Mouse (Mus musculus): ENCODE data around the gene Prr14. TPM values are rescaled to one million over a fixed set of nuclear protein-coding genes. Genes with fewer than 3 reads are reported as not detected.
"Not testable (repeated sequence)": the region's sequence is repeated elsewhere in the genome, so short reads cannot be mapped to it uniquely, and the experiment has no call there.

The Prr14 gene
- polyA plus RNA-seq, 1 experiment from 2014 or later, result 44.7 TPM

GRCm38 (mm10) chr7:127491846-127492245 is 32.4 kb downstream of the Prr14 start:
- peaks cover 51% of the 10 kb centered on the region for H3K36me3 ChIP-seq (ENCODE audit: control insufficient read depth, insufficient read depth, low read length)
- DNase-seq (ENCODE audit: low spot score) (no peak), ATAC-seq (no peak)
- 89% methylated on average over 3 of the region's 3 CpGs for WGBS
- H3K9me3 ChIP-seq (replicated peaks; ENCODE audit: control insufficient read depth, low read length), result no peaks in the 10 kb centered on the region
- H3K9ac ChIP-seq (ENCODE audit: low read length), result no peak overlapping the region
- H3K27me3 ChIP-seq (replicated peaks; ENCODE audit: control insufficient read depth, insufficient read depth, low read length), result no peaks in the 10 kb centered on the region
- no peak overlapping the region for H3K4me2 ChIP-seq (ENCODE audit: low read length)
- no peak overlapping the region for H3K4me3 ChIP-seq (ENCODE audit: low read depth, low read length)
- no peak overlapping the region for H3K27ac ChIP-seq (ENCODE audit: low read depth, low read length)
- H3K4me1 ChIP-seq (ENCODE audit: control insufficient read depth, insufficient read depth, low read length), result no peaks in the 10 kb centered on the region

- H3K4me1 ChIP-seq (ENCODE audit: control insufficient read depth, insufficient read depth, low read length), result no peaks in the 10 kb centered on the region
- peaks cover 27% of the 10 kb centered on the region for H3K36me3 ChIP-seq (ENCODE audit: control insufficient read depth, insufficient read depth, low read length)
- DNase-seq (ENCODE audit: low spot score) (no peak), ATAC-seq (no peak)
- H3K27ac ChIP-seq (ENCODE audit: low read depth, low read length), result no peak overlapping the region
- no peaks in the 10 kb centered on the region for H3K9me3 ChIP-seq (replicated peaks; ENCODE audit: control insufficient read depth, low read length)
- no peak overlapping the region for H3K9ac ChIP-seq (ENCODE audit: low read length)
- no peak overlapping the region for H3K4me2 ChIP-seq (ENCODE audit: low read length)
- no peaks in the 10 kb centered on the region for H3K27me3 ChIP-seq (replicated peaks; ENCODE audit: control insufficient read depth, insufficient read depth, low read length)
- no peak overlapping the region for H3K4me3 ChIP-seq (ENCODE audit: low read depth, low read length)
Measured at GRCm38 (mm10) chr7:127494648-127495047, 35.2 kb downstream of the Prr14 start.

GRCm38 (mm10) chr7:127497382-127497781 is 38.0 kb downstream of the Prr14 start:
- no peak for DNase-seq (ENCODE audit: low spot score)
- Histone ChIP-seq H3K4me3 (ENCODE audit: low read depth, low read length) (no peak overlapping the region), H3K27ac (ENCODE audit: low read depth, low read length) (no peak overlapping the region), H3K9ac (ENCODE audit: low read length) (no peak overlapping the region), H3K27me3 (replicated peaks; ENCODE audit: control insufficient read depth, insufficient read depth, low read length) (no peaks in the 10 kb centered on the region), H3K4me2 (ENCODE audit: low read length) (no peak overlapping the region), H3K9me3 (replicated peaks; ENCODE audit: control insufficient read depth, low read length) (no peaks in the 10 kb centered on the region), H3K36me3 (ENCODE audit: control insufficient read depth, insufficient read depth, low read length) (no peaks in the 10 kb centered on the region; the same call in 1 of the 2 replicates), H3K4me1 (ENCODE audit: control insufficient read depth, insufficient read depth, low read length) (no peaks in the 10 kb centered on the region)
- 86% methylated on average over 2 of the region's 2 CpGs for WGBS
- ATAC-seq, result no peak

GRCm38 (mm10) chr7:127498407-127498806 is 39.0 kb downstream of the Prr14 start:
- H3K27ac ChIP-seq (ENCODE audit: low read depth, low read length), result no peak overlapping the region
- H3K9ac ChIP-seq (ENCODE audit: low read length), result no peak overlapping the region
- ATAC-seq (peak; percentile 55; the same call in 1 of the 2 replicates), DNase-seq (ENCODE audit: low spot score) (peak; percentile 69)
- WGBS, result 48% methylated on average over 3 of the region's 3 CpGs
- no peaks in the 10 kb centered on the region for H3K9me3 ChIP-seq (replicated peaks; ENCODE audit: control insufficient read depth, low read length)
- no peaks in the 10 kb centered on the region for H3K4me1 ChIP-seq (ENCODE audit: control insufficient read depth, insufficient read depth, low read length)
- H3K27me3 ChIP-seq (replicated peaks; ENCODE audit: control insufficient read depth, insufficient read depth, low read length), result no peaks in the 10 kb centered on the region
- no peaks in the 10 kb centered on the region; the same call in 1 of the 2 replicates for H3K36me3 ChIP-seq (ENCODE audit: control insufficient read depth, insufficient read depth, low read length)
- no peak overlapping the region for H3K4me3 ChIP-seq (ENCODE audit: low read depth, low read length)
- H3K4me2 ChIP-seq (ENCODE audit: low read length), result no peak overlapping the region

- WGBS, result 97% methylated on average over 3 of the region's 3 CpGs
- Histone ChIP-seq H3K27ac (ENCODE audit: low read depth, low read length) (no peak overlapping the region), H3K9me3 (replicated peaks; ENCODE audit: control insufficient read depth, low read length) (no peaks in the 10 kb centered on the region), H3K4me3 (ENCODE audit: low read depth, low read length) (no peak overlapping the region), H3K9ac (ENCODE audit: low read length) (no peak overlapping the region), H3K4me2 (ENCODE audit: low read length) (no peak overlapping the region), H3K27me3 (replicated peaks; ENCODE audit: control insufficient read depth, insufficient read depth, low read length) (no peaks in the 10 kb centered on the region), H3K36me3 (ENCODE audit: control insufficient read depth, insufficient read depth, low read length) (no peaks in the 10 kb centered on the region), H3K4me1 (ENCODE audit: control insufficient read depth, insufficient read depth, low read length) (peaks cover 5% of the 10 kb centered on the region; the same call in 1 of the 2 replicates)
- DNase-seq (ENCODE audit: low spot score), result no peak
- ATAC-seq, result no peak
Measured at GRCm38 (mm10) chr7:127508291-127508690, 48.9 kb downstream of the Prr14 start.

GRCm38 (mm10) chr7:127509830-127510229 is 50.4 kb downstream of the Prr14 start:
- Histone ChIP-seq H3K36me3 (ENCODE audit: control insufficient read depth, insufficient read depth, low read length) (peaks cover 11% of the 10 kb centered on the region; the same call in 1 of the 2 replicates), H3K4me1 (ENCODE audit: control insufficient read depth, insufficient read depth, low read length) (peaks cover 14% of the 10 kb centered on the region; the same call in 1 of the 2 replicates)
- H3K27ac ChIP-seq (ENCODE audit: low read depth, low read length); H3K4me3 ChIP-seq (ENCODE audit: low read depth, low read length); H3K9ac ChIP-seq (ENCODE audit: low read length); H3K27me3 ChIP-seq (replicated peaks; ENCODE audit: control insufficient read depth, insufficient read depth, low read length); DNase-seq (ENCODE audit: low spot score); H3K9me3 ChIP-seq (replicated peaks; ENCODE audit: control insufficient read depth, low read length); H3K4me2 ChIP-seq (ENCODE audit: low read length); ATAC-seq: not testable (repeated sequence)
- 91% methylated on average over 3 of the region's 4 CpGs for WGBS

- H3K27me3 ChIP-seq (replicated peaks; ENCODE audit: control insufficient read depth, insufficient read depth, low read length), result no peaks in the 10 kb centered on the region
- H3K4me3 ChIP-seq (ENCODE audit: low read depth, low read length), result peak overlapping the region; percentile 75
- peak overlapping the region; percentile 56 for H3K4me2 ChIP-seq (ENCODE audit: low read length)
- H3K36me3 ChIP-seq (ENCODE audit: control insufficient read depth, insufficient read depth, low read length), result peaks cover 22% of the 10 kb centered on the region
- DNase-seq (ENCODE audit: low spot score) (peak; percentile 36), ATAC-seq (no peak)
- H3K9ac ChIP-seq (ENCODE audit: low read length), result peak overlapping the region; percentile 88; the same call in 1 of the 2 replicates
- WGBS, result 36% methylated on average over 8 of the region's 8 CpGs
- peak overlapping the region; percentile 98; the same call in 1 of the 2 replicates for H3K27ac ChIP-seq (ENCODE audit: low read depth, low read length)
- H3K9me3 ChIP-seq (replicated peaks; ENCODE audit: control insufficient read depth, low read length), result no peaks in the 10 kb centered on the region
- peaks cover 14% of the 10 kb centered on the region; the same call in 1 of the 2 replicates for H3K4me1 ChIP-seq (ENCODE audit: control insufficient read depth, insufficient read depth, low read length)
Measured at GRCm38 (mm10) chr7:127511241-127511640, 51.8 kb downstream of the Prr14 start.

- H3K9me3 ChIP-seq (replicated peaks; ENCODE audit: control insufficient read depth, low read length), result no peaks in the 10 kb centered on the region
- peak; percentile 98 for ATAC-seq
- WGBS, result under 1% methylated on average over 37 of the region's 37 CpGs
Measured at GRCm38 (mm10) chr7:127511808-127512230, 52.4 kb downstream of the Prr14 start, which contains the start of gene Srcap. Srcap (plus strand) TSS chr7:127511983.

GRCm38 (mm10) chr7:127512231-127513015 is 53.0 kb downstream of the Prr14 start:
- ATAC-seq, result peak; percentile 83
- 0% methylated on average over 56 of the region's 93 CpGs for WGBS
- Histone ChIP-seq H3K27me3 (replicated peaks; ENCODE audit: control insufficient read depth, insufficient read depth, low read length) (no peaks in the 10 kb centered on the region), H3K27ac (ENCODE audit: low read depth, low read length) (peak overlapping the region; percentile 98), H3K4me1 (ENCODE audit: control insufficient read depth, insufficient read depth, low read length) (peaks cover 14% of the 10 kb centered on the region; the same call in 1 of the 2 replicates), H3K4me3 (ENCODE audit: low read depth, low read length) (peak overlapping the region; percentile 75), H3K36me3 (ENCODE audit: control insufficient read depth, insufficient read depth, low read length) (peaks cover 34% of the 10 kb centered on the region), H3K9ac (ENCODE audit: low read length) (peak overlapping the region; percentile 88), H3K4me2 (ENCODE audit: low read length) (peak overlapping the region; percentile 61), H3K9me3 (replicated peaks; ENCODE audit: control insufficient read depth, low read length) (no peaks in the 10 kb centered on the region)
- peak; percentile 96 for DNase-seq (ENCODE audit: low spot score)

More at GRCm38 (mm10) chr7:127511808-127512230, 52.4 kb downstream of the Prr14 start, which contains the start of gene Srcap:
- peak; percentile 99 for DNase-seq (ENCODE audit: low spot score)
- peak within 1 kb of the TSS; percentile 61 for H3K4me2 ChIP-seq (ENCODE audit: low read length)
- peak within 1 kb of the TSS; percentile 75 for H3K4me3 ChIP-seq (ENCODE audit: low read depth, low read length)
- H3K27me3 ChIP-seq (replicated peaks; ENCODE audit: control insufficient read depth, insufficient read depth, low read length), result no peaks in the 10 kb centered on the region
- H3K9ac ChIP-seq (ENCODE audit: low read length), result peak within 1 kb of the TSS; percentile 88
- peak within 1 kb of the TSS; percentile 98 for H3K27ac ChIP-seq (ENCODE audit: low read depth, low read length)
- H3K4me1 ChIP-seq (ENCODE audit: control insufficient read depth, insufficient read depth, low read length), result peaks cover 14% of the 10 kb centered on the region; the same call in 1 of the 2 replicates
- peaks cover 28% of the 10 kb centered on the region for H3K36me3 ChIP-seq (ENCODE audit: control insufficient read depth, insufficient read depth, low read length)
